Mouse (Mus musculus): ENCODE measurements around the gene Cts6. TPM values are rescaled to one million over a fixed set of nuclear protein-coding genes. Genes with fewer than 3 reads are reported as not detected.

Cts6 gene
- polyA plus RNA-seq (2014; fragmentation: Illumina TruSeq; extraction: RNeasy Lipid Tissue Mini Kit (QIAGEN cat#74804); ENCODE audit: low replicate concordance), result not detected

DNA sequence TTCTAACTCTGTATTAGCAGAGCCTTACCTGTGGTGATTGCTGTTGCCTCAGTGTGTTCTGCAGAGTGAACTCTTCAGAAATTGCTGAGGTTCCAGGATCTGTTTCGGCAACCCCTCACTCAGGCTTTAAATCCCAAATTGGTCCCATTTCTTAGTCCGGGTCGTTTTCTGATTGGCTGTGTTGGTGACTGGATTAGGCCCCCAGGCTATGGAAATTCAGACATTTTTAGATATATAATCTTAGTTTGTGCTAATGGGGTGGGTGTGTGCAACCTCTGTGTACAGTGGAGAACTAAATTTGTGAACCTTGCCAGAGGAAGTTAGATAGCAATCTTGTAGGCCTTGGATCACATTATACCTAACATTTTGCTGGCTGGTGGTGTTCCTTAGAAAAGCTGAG lies at the start of gene Cts6:
TSS of gene Cts6 (minus strand) at position 101 of the 400 bp plus-strand sequence.

DNA sequence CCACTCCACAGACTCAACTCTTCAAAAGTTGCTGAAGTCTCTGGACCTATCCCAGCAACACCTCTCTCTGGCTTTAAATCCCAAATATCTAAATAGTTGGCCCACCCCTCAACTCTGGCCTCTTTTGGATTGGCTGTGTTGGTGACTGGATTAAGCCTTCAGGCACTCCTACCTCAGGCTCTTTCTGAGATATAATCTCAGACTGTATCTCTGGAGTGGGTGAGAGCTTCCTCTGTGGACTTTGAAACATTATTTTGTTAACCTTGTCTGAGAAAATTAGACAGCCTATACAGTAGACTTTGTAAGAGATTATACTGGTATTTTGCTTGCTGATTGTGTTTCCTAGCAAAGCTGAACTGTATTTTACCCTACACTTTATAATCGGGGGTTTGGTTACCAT lies 39.1 kb downstream of the Cts6 start, which contains the start of gene Ctsr:
TSS of gene Ctsr (minus strand) at position 101 of the 400 bp plus-strand sequence.

Other genes with a start within 250 kb of the Cts6 start
- gene Ctsj, start 197.5 kb downstream of the Cts6 start, polyA plus RNA-seq (2014; fragmentation: Illumina TruSeq; extraction: RNeasy Lipid Tissue Mini Kit (QIAGEN cat#74804); ENCODE audit: low replicate concordance), result not detected
- not detected for gene Ctsq, start 162.8 kb downstream of the Cts6 start, polyA plus RNA-seq (2014; fragmentation: Illumina TruSeq; extraction: RNeasy Lipid Tissue Mini Kit (QIAGEN cat#74804); ENCODE audit: low replicate concordance)
- gene Ctsr, start 39.2 kb downstream of the Cts6 start, polyA plus RNA-seq (2014; fragmentation: Illumina TruSeq; extraction: RNeasy Lipid Tissue Mini Kit (QIAGEN cat#74804); ENCODE audit: low replicate concordance), result not detected
- not detected for gene Cts8, start 51.9 kb upstream of the Cts6 start, polyA plus RNA-seq (2014; fragmentation: Illumina TruSeq; extraction: RNeasy Lipid Tissue Mini Kit (QIAGEN cat#74804); ENCODE audit: low replicate concordance)
- not detected for gene Gm49398, start 85.4 kb upstream of the Cts6 start, polyA plus RNA-seq (2014; fragmentation: Illumina TruSeq; extraction: RNeasy Lipid Tissue Mini Kit (QIAGEN cat#74804); ENCODE audit: low replicate concordance)
- gene Cts7, start 154.8 kb upstream of the Cts6 start, polyA plus RNA-seq (2014; fragmentation: Illumina TruSeq; extraction: RNeasy Lipid Tissue Mini Kit (QIAGEN cat#74804); ENCODE audit: low replicate concordance), result not detected

Data from small intestine, adult 10 weeks (tissue).